Mouse (Mus musculus) ES-E14 (cell line): ENCODE measurements around the gene Calhm3. TPM values are rescaled to one million over a fixed set of nuclear protein-coding genes. Genes with fewer than 3 reads are reported as not detected.

ENCODE experiments used
- DNase-seq: peaks from one replicate; pipeline ENCODE4 v3.0.0-alpha.2; 2013; ENCODE audit warnings: low read depth, low spot score
- H3K27ac ChIP-seq: 2 replicates; pipeline ENCODE4 v1.5.1; 2012; ENCODE audit warnings: low read depth, mild to moderate bottlenecking, low read length, moderate library complexity, mixed read lengths; ENCODE audit not compliant: poor library complexity, insufficient read depth, severe bottlenecking
- H3K36me3 ChIP-seq: 2 replicates; pipeline ENCODE4 v1.6.1; 2012; ENCODE audit warnings: mild to moderate bottlenecking, low read length, moderate library complexity, mixed read lengths; ENCODE audit not compliant: control insufficient read depth, poor library complexity, insufficient read depth, severe bottlenecking
- H3K4me1 ChIP-seq, 2 experiments: fragments of 150-350 bp in 1 of 2; sonication (generic) in 1 of 2; 2 replicates each; pipeline ENCODE4 v1.6.1; 2012; ENCODE audit warnings: low read length in 2 of 2, mild to moderate bottlenecking in 1 of 2, mixed read lengths in 1 of 2; ENCODE audit not compliant: control insufficient read depth in 2 of 2, insufficient read depth in 2 of 2, poor library complexity in 1 of 2
- H3K4me3 ChIP-seq, 2 experiments: fragments of 150-350 bp in 1 of 2; sonication (generic) in 1 of 2; 2 replicates each; pipeline ENCODE4 v1.5.1; 2012; ENCODE audit warnings: low read length in 2 of 2, low read depth in 1 of 2, mild to moderate bottlenecking in 1 of 2, mixed read lengths in 1 of 2; ENCODE audit not compliant: insufficient read depth in 1 of 2, poor library complexity in 1 of 2, severe bottlenecking in 1 of 2
- H3K9ac ChIP-seq: 2 replicates; pipeline ENCODE4 v1.6.1; 2012; ENCODE audit warnings: low read depth, mild to moderate bottlenecking, low read length, mixed read lengths; ENCODE audit not compliant: poor library complexity, insufficient read depth, severe bottlenecking
- H3K9me3 ChIP-seq: fragments of 150-350 bp; sonication (generic); 2 replicates; pipeline ENCODE4 v1.6.1; 2012; ENCODE audit warnings: low read depth, mild to moderate bottlenecking, low read length; ENCODE audit not compliant: control insufficient read depth, insufficient read depth
- CHD2 ChIP-seq: IDR thresholded peaks from 2 replicates; pipeline ENCODE4 v1.6.1; 2014; ENCODE audit warnings: mild to moderate bottlenecking, low read depth, low read length, inconsistent platforms
- HCFC1 ChIP-seq: IDR thresholded peaks from 2 replicates; pipeline ENCODE4 v1.6.1; 2012; ENCODE audit warnings: low read length, inconsistent platforms, borderline replicate concordance; ENCODE audit not compliant: insufficient read depth
- MAFK ChIP-seq: IDR thresholded peaks from 2 replicates; pipeline ENCODE4 v1.6.1; 2014; ENCODE audit warnings: mild to moderate bottlenecking, low read depth, low read length, inconsistent platforms; ENCODE audit not compliant: insufficient read depth
- ZC3H11A ChIP-seq: IDR thresholded peaks from 2 replicates; pipeline ENCODE4 v1.6.1; 2012; ENCODE audit warnings: low read depth, mild to moderate bottlenecking, inconsistent platforms, low read length, borderline replicate concordance
- ZNF384 ChIP-seq: IDR thresholded peaks from 2 replicates; pipeline ENCODE4 v1.6.1; 2012; ENCODE audit warnings: low read depth, low read length, inconsistent platforms
- in situ Hi-C, 2 experiments: fragments of 600-800 bp; cut with MboI; formaldehyde crosslinking; loops; one replicate each; pipeline ENCODE4 v1.15.1; 2025; ENCODE audit warnings: low sequenced_read_pairs in 2 of 2, inconsistent platforms in 1 of 2; ENCODE audit not compliant: unreplicated experiment in 2 of 2
- total RNA-seq: library from RNA; depleted of rRNA; stranded (reverse); fragments of 300-350 nt; gene quantifications from 2 replicates; pipeline ENCODE4 v1.2.3, GENCODE M21; 2012

The Calhm3 gene
- total RNA-seq, 1 experiment, result 2.8 TPM

DNA sequence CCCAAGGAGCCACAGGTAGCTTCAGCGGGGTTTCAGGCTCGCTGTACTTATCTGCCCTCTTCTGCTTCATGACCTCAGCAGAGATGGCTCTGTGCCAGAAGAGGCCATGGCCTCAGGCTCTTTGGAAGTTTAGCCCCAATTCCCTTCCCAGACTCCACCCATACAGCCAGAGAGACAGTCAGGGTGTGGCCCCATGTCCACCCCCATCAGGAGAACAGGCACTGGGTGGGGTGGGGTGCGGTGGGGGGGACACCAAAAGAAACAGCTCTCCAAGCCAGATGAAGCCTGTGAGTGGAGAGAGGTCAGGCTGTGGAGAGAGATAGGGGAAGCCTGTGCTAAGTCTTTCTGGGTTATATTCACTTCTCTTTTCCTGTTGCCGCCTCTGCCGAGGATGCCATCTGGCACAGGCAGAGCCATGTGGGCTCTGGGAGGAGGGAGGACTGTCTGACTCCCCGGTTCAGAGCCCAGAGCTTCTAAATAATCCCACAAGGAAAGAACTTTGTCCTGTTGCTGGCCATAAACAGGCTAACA is 20.4 kb downstream of the Calhm3 start:
- H3K36me3 ChIP-seq, result peaks cover 2% of the 10 kb centered on the region; the same call in 1 of the 2 replicates
- H3K4me1 ChIP-seq, result peaks cover 10 to 35% of the 10 kb centered on the region in 2 experiments
- TF ChIP-seq CHD2 (no peak), HCFC1 (no peak), ZNF384 (no peak), MAFK (no peak), ZC3H11A (no peak)
- peak overlapping the region; percentile 68; the same call in 1 of the 2 replicates for H3K9ac ChIP-seq
- in situ Hi-C loops, result no loop called here
- H3K9me3 ChIP-seq, result no peaks in the 10 kb centered on the region
- no peak overlapping the region for H3K27ac ChIP-seq
- H3K4me3 ChIP-seq, result peak overlapping the region in 1 of 2 experiments; percentile 54; a peak in 2 of 4 replicates
- DNase-seq, result peak; percentile 75

DNA sequence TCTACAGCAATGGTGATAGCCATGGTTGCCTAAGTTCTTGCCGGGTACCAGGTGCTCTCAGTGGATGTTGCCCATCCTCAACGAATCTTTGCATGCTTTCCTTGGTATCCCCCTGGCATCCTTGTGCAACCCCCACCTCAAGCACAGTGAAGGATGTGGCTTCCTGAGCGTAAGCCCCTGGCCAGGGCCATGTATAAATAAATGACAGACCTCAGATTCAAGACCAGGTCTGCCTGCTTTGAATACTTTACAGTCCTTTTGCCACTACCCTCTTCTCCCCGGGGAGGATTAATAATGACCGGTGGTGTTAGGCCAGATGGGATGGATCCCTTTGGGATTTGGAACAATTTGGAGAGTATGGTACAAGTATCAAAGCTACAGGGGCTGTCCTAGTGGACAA is 21.4 kb downstream of the Calhm3 start:
- no peak overlapping the region for H3K9ac ChIP-seq
- H3K27ac ChIP-seq, result no peak overlapping the region
- H3K4me1 ChIP-seq, result peaks cover 10 to 35% of the 10 kb centered on the region in 2 experiments
- H3K9me3 ChIP-seq, result no peaks in the 10 kb centered on the region
- H3K36me3 ChIP-seq, result peaks cover 8% of the 10 kb centered on the region
- no peak for TF ChIP-seq ZC3H11A
- TF ChIP-seq CHD2, result no peak
- no peak for TF ChIP-seq MAFK
- TF ChIP-seq ZNF384, result no peak
- no peak for TF ChIP-seq HCFC1
- H3K4me3 ChIP-seq, result peak overlapping the region in 1 of 2 experiments; percentile 46; a peak in 1 of 4 replicates
- in situ Hi-C loops, result no loop called here
- no peak for DNase-seq

DNA sequence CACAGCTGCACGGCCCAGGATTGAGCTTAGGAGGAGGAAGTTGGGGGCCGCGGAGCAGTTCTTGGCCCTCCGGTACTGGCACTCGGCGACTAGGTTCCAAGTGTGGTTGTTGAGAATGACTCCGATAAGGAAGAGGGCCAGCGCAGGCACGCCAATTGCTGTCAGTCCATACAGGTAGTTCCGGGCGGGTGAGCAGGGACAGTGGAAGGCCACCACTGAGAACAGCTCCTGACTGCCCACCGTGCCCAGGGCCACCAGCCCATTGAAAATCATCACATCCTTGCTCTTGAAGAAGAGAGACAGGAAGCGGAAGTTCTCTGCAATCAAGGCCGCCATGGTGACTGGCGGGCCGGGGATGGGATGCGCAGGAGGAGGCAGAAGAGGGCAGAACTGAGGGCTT is 22.0 kb downstream of the Calhm3 start:
- TF ChIP-seq ZNF384, result no peak
- no peak for TF ChIP-seq MAFK
- TF ChIP-seq HCFC1, result no peak
- no peak for TF ChIP-seq CHD2
- no peak for TF ChIP-seq ZC3H11A
- DNase-seq, result no peak
- Histone ChIP-seq H3K4me3 (peak overlapping the region; percentile 46 to 54), H3K27ac (no peak overlapping the region), H3K9ac (peak overlapping the region; percentile 43), H3K9me3 (no peaks in the 10 kb centered on the region), H3K4me1 (peaks cover 10 to 35% of the 10 kb centered on the region in 2 experiments), H3K36me3 (peaks cover 10% of the 10 kb centered on the region)
- in situ Hi-C loops, result no loop called here

DNA sequence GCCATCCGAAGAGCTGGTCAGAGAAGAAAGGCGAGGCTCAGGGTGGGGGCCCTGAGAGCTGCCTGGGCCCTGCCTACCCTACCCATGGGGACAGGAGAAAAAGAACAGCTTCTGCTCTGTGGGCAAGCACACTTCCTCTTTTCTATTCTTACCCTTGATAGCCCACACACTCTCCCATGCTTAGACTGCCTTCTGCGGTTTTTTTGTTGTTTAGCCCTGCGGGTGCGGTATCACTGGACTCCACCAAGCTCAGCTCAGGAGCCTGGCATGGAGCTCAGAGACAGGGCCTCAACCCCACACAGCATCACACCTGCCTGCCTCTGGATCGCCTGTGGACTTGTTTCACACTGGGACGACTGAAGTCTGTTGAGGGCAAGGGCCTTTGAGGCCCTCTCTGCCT is 24.4 kb downstream of the Calhm3 start:
- H3K9ac ChIP-seq, result no peak overlapping the region
- no peak overlapping the region for H3K4me3 ChIP-seq
- no peak for DNase-seq
- no peak overlapping the region for H3K27ac ChIP-seq
- no peaks in the 10 kb centered on the region for H3K9me3 ChIP-seq
- peaks cover 33% of the 10 kb centered on the region for H3K36me3 ChIP-seq
- in situ Hi-C loops, result no loop called here
- peaks cover 6 to 22% of the 10 kb centered on the region in 2 experiments for H3K4me1 ChIP-seq
- TF ChIP-seq MAFK (no peak), ZNF384 (no peak), HCFC1 (no peak), ZC3H11A (no peak), CHD2 (no peak)
